Mouse (Mus musculus) forebrain, embryonic 14.5 days (tissue): ENCODE results near the gene Il1f10. TPM values are rescaled to one million over a fixed set of nuclear protein-coding genes. Genes with fewer than 3 reads are reported as not detected.

Source experiments
- ATAC-seq: fragments of 200-750 bp; cut with Nextera tagmentation; 2 replicates; pipeline ENCODE4 v1.8.0; 2017; ENCODE audit warnings: mild to moderate bottlenecking, moderate library complexity
- DNase-seq: peaks from one replicate; pipeline ENCODE4 v3.0.0-alpha.2; 2015; ENCODE audit warnings: low spot score
- H3K27ac ChIP-seq: fragments of 300-500 bp; sonication (generic); 2 replicates; pipeline ENCODE4 v1.5.1; 2014; ENCODE audit warnings: low read depth, mild to moderate bottlenecking, control low read depth, low read length, moderate library complexity
- H3K27me3 ChIP-seq: fragments of 300-500 bp; sonication (generic); replicated peaks from 2 replicates; pipeline ENCODE4 v1.6.1; 2014; ENCODE audit warnings: low read length, control low read depth, mixed read lengths; ENCODE audit not compliant: control insufficient read depth, insufficient read depth
- H3K36me3 ChIP-seq: fragments of 300-500 bp; sonication (generic); 2 replicates; pipeline ENCODE4 v1.6.1; 2014; ENCODE audit warnings: low read length, control low read depth; ENCODE audit not compliant: control insufficient read depth, insufficient read depth
- H3K4me1 ChIP-seq: fragments of 300-500 bp; sonication (generic); 2 replicates; pipeline ENCODE4 v1.6.1; 2014; ENCODE audit warnings: antibody characterized with exemption, low read length, control low read depth; ENCODE audit not compliant: control insufficient read depth, insufficient read depth
- H3K4me2 ChIP-seq: fragments of 300-500 bp; sonication (generic); 2 replicates; pipeline ENCODE4 v1.6.1; 2014; ENCODE audit warnings: mild to moderate bottlenecking, control low read depth, low read length
- H3K4me3 ChIP-seq: fragments of 300-500 bp; sonication (generic); 2 replicates; pipeline ENCODE4 v1.5.1; 2014; ENCODE audit warnings: low read depth, low read length, control low read depth
- H3K9ac ChIP-seq: fragments of 300-500 bp; sonication (generic); 2 replicates; pipeline ENCODE4 v1.6.1; 2014; ENCODE audit warnings: mild to moderate bottlenecking, low read length, control low read depth, moderate library complexity
- H3K9me3 ChIP-seq: fragments of 300-500 bp; sonication (generic); replicated peaks from 2 replicates; pipeline ENCODE4 v1.6.1; 2016; ENCODE audit warnings: low read length, control low read depth, mixed read lengths; ENCODE audit not compliant: control insufficient read depth
- WGBS: fragments of 180-500 bp; shearing (Covaris S2); extraction: QIAGEN DNeasy Blood & Tissue Kit; methylation state at CpG from one replicate; pipeline ENCODE4 v1.1.7; 2014; 5-methylcytosine and 5-hydroxymethylcytosine counted together
- polyA plus RNA-seq: library from polyadenylated mRNA; unstranded; fragments of >200 nt; fragmentation: Nextera tagmentation; extraction: Ambion mirVana; gene quantifications from 2 replicates; pipeline ENCODE4 v1.2.1, GENCODE M21; 2014

Gene Il1f10
- polyA plus RNA-seq: not detected in 2 replicates

DNA sequence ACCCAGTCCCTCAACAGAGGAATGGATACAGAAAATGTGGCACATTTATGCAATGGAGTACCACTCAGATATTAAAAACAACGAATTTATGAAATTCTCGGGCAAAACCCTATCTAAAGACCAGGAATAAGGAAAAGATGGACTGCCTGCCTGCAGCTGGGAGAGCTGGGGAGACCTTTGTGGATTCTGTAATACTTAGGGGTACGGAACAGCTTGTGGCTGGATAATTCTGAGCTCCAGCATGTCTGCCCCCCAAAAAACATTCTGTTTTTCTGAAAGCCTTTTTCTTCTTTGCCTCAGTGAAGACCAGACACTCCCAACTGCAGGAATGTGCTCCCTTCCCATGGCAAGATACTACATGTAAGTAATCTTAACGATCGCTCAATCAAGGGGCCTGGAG lies at the start of gene Il1f10:
Gene Il1f10, plus strand, starts transcription at position 301 of the 400 bp plus-strand sequence.
- ATAC-seq: no peak
- H3K4me3 ChIP-seq: no peak within 1 kb of the TSS
- 84% methylated on average over 5 of the region's 5 CpGs for WGBS

DNA sequence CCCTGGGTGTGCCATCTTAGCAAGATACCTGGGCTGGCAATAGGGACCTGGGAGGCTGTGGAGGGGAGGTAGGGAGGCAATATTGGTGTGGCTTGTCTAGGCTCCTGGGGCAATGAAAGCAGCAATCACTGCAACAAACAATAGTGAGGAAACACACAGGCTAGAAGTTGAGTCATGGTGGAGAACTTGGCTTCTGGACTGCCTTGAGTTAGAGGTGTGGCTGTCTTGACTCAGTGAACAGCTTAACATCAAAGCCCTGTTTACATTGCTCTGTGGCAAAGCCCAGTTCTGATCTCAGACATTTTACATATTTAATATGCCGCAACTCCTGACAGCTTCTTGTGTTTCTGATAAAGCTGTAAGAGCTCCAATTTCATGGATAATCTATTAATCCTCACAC lies 23.5 kb upstream of the Il1f10 start:
- no peaks in the 10 kb centered on the region for H3K4me1 ChIP-seq
- no peak for DNase-seq
- no peak overlapping the region for H3K9ac ChIP-seq
- no peaks in the 10 kb centered on the region for H3K36me3 ChIP-seq
- H3K9me3 ChIP-seq: no peaks in the 10 kb centered on the region
- no peaks in the 10 kb centered on the region for H3K27me3 ChIP-seq
- H3K4me2 ChIP-seq: no peak overlapping the region
- WGBS: 96% methylated on average over 1 of the region's 1 CpGs
- no peak overlapping the region for H3K27ac ChIP-seq
- ATAC-seq: no peak
- no peak overlapping the region for H3K4me3 ChIP-seq

More for the DNA sequence above, at the start of gene Il1f10:
- Histone ChIP-seq H3K4me2 (no peak within 1 kb of the TSS), H3K27me3 (no peaks in the 10 kb centered on the region), H3K4me1 (no peaks in the 10 kb centered on the region), H3K9me3 (no peaks in the 10 kb centered on the region), H3K36me3 (no peaks in the 10 kb centered on the region), H3K27ac (no peak within 1 kb of the TSS), H3K9ac (no peak within 1 kb of the TSS)
- no peak for DNase-seq

DNA sequence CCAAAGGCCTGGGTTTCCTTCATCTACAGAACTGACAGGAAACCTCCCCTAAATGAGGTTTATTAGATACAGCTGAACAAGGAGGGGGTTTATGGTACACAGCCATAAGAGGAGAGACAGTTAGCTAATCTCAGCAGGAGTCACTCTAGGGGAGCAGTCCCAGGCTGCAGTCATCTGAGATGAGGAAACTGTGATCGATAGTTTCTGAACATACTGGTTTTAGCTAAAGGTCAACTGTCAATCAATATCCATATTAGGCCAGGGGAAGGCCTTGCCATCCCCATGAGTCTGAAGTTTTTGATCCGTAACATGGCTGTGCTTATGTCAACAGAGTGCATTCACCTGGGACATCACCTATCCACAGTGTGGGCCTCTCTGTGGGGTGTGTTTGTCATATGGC lies 17.4 kb upstream of the Il1f10 start:
- WGBS: 89% methylated on average over 2 of the region's 2 CpGs
- ATAC-seq (no peak), DNase-seq (no peak)
- no peak overlapping the region for H3K4me3 ChIP-seq
- H3K27me3 ChIP-seq: no peaks in the 10 kb centered on the region
- no peaks in the 10 kb centered on the region for H3K36me3 ChIP-seq
- H3K9me3 ChIP-seq: no peaks in the 10 kb centered on the region
- no peaks in the 10 kb centered on the region for H3K4me1 ChIP-seq
- no peak overlapping the region for H3K4me2 ChIP-seq
- no peak overlapping the region for H3K27ac ChIP-seq
- no peak overlapping the region for H3K9ac ChIP-seq

DNA sequence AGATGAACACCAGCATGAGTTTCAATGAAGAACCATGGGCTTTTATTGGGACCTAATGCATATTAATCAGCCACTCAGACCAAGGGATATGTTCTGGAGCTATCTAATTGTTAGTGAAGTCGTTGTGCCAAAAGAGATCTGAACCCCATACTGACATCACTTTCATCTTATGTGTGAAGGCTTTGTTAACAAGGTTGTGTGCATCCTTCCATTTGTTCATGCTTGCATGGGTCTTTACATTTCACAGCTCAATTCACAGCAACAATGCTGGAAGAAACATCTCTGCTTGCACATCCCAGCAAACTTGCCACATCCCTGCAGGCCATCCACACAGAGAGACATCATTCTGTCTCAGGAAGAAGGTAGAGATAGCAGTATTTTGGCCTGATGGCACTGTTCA lies 15.8 kb upstream of the Il1f10 start:
- ATAC-seq: no peak
- DNase-seq: no peak
- no peak overlapping the region for H3K4me3 ChIP-seq
- no peaks in the 10 kb centered on the region for H3K36me3 ChIP-seq
- H3K27me3 ChIP-seq: no peaks in the 10 kb centered on the region
- no peaks in the 10 kb centered on the region for H3K9me3 ChIP-seq
- no peak overlapping the region for H3K27ac ChIP-seq
- 11% methylated on average over 1 of the region's 1 CpGs for WGBS
- no peak overlapping the region for H3K9ac ChIP-seq
- no peak overlapping the region for H3K4me2 ChIP-seq
- no peaks in the 10 kb centered on the region for H3K4me1 ChIP-seq

DNA sequence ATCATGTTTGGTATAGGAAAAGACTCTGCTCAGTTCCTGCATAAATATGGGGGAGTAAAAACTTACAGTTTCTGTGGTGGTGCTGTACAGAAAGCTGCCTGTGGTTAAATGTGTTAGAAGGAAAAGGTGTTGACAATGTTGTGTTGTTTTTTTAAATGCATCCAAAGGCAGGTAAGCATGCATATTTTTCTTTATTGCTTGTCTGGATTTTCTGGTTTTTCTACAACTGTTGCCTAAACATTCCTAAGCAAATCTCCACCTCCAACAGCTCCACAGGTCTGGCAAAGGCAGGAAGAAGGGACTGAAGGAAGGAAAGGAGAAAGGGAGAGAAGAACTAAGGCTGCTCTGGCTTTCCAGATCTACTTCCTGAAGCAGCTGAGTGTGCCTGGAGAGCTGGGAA lies 14.3 kb upstream of the Il1f10 start, which contains the start of gene Il1f5:
Gene Il1f5, plus strand, starts transcription at position 301 of the 400 bp plus-strand sequence.
- Histone ChIP-seq H3K4me2 (no peak within 1 kb of the TSS), H3K9me3 (no peaks in the 10 kb centered on the region), H3K9ac (no peak within 1 kb of the TSS), H3K36me3 (no peaks in the 10 kb centered on the region), H3K4me1 (no peaks in the 10 kb centered on the region), H3K27ac (no peak within 1 kb of the TSS), H3K4me3 (no peak within 1 kb of the TSS), H3K27me3 (no peaks in the 10 kb centered on the region)
- no peak for ATAC-seq
- no peak for DNase-seq

DNA sequence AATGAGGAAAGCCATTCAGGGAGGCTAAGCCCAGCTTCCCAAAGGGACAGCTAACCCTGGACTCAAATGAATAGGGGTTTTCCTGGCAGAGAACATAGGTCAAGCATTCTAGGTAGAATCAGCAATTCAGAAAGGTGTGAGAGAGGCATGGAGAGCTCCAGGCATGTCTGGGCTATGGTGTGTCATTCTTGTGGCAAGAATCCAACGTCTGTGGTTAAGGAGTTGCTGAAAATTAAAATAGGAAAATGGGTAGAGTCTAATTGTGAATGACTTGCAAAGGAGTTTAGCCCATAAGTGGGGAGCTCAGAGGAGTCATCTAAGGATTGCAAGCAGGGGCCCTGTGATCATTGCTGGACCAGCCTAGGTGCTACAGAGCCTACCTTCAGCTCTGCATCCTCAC lies 3.6 kb downstream of the Il1f10 start:
- DNase-seq: no peak
- 50% methylated on average over 1 of the region's 1 CpGs for WGBS

DNA sequence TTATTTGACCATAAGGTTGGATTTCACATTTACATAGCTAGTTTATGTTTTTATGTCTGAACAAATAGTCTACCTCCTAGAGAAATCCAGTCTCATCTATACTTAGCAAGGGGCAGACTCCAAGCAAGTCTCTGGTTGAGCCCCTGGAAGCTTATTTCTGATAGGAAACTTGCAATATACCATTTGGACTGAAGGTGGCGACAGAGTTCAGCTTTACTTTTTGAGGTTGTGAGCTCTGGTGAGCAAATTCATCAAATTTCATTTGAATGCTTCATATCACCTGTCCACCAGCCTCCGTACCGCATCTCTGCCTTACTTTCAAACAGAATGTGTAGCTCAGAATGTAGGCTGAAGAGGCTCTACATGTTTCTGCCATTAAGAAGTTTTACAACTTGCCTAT lies 5.8 kb downstream of the Il1f10 start:
- Histone ChIP-seq H3K4me2 (no peak overlapping the region), H3K27ac (no peak overlapping the region), H3K9ac (no peak overlapping the region), H3K4me1 (no peaks in the 10 kb centered on the region), H3K36me3 (no peaks in the 10 kb centered on the region), H3K27me3 (no peaks in the 10 kb centered on the region), H3K9me3 (no peaks in the 10 kb centered on the region), H3K4me3 (no peak overlapping the region)
- 9% methylated on average over 3 of the region's 3 CpGs for WGBS
- peak; percentile 82 for DNase-seq
- ATAC-seq: no peak

More for the DNA sequence above, 3.6 kb downstream of the Il1f10 start:
- H3K36me3 ChIP-seq: no peaks in the 10 kb centered on the region
- no peak overlapping the region for H3K9ac ChIP-seq
- no peak overlapping the region for H3K4me2 ChIP-seq
- H3K9me3 ChIP-seq: no peaks in the 10 kb centered on the region
- no peak overlapping the region for H3K27ac ChIP-seq
- H3K4me3 ChIP-seq: no peak overlapping the region
- H3K4me1 ChIP-seq: no peaks in the 10 kb centered on the region
- ATAC-seq: no peak
- no peaks in the 10 kb centered on the region for H3K27me3 ChIP-seq

DNA sequence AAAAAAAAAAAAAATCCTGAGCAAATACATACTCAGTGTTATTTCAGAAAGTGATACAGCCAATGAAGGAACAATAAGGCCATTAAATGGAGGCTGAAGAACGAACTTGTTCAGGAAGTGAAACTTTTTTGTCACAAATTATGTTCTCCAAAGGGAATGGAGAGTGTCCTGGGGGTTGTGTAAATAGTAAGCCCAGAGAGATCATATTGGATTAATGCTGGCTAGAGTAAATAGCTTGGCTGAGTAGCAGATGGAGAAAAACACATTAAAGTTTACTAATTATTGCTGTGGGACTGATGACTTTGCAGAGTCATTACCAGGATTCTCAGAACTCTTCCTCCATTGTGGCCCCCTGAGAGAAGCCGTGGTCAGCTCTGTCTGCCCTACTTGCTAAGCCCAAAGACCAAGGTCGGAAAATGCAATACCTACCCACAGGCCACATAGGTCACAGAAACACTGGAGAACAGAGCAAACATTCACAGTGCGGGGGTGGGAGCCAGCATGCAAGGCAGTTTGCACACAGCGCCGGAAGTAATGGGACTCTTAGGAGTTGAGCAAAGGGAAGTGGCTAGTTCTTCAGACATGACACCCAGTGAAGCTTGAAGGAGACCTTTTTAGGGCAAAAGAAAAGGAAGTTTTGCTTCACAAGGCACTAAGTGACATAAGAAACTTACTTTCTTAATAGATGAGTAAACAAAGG lies 20.5 kb downstream of the Il1f10 start:
- Histone ChIP-seq H3K9ac (no peak overlapping the region), H3K27ac (no peak overlapping the region), H3K4me2 (no peak overlapping the region), H3K4me1 (no peaks in the 10 kb centered on the region), H3K4me3 (no peak overlapping the region), H3K9me3 (no peaks in the 10 kb centered on the region), H3K27me3 (no peaks in the 10 kb centered on the region), H3K36me3 (no peaks in the 10 kb centered on the region)
- DNase-seq (no peak), ATAC-seq (no peak)
- 88% methylated on average over 6 of the region's 6 CpGs for WGBS

DNA sequence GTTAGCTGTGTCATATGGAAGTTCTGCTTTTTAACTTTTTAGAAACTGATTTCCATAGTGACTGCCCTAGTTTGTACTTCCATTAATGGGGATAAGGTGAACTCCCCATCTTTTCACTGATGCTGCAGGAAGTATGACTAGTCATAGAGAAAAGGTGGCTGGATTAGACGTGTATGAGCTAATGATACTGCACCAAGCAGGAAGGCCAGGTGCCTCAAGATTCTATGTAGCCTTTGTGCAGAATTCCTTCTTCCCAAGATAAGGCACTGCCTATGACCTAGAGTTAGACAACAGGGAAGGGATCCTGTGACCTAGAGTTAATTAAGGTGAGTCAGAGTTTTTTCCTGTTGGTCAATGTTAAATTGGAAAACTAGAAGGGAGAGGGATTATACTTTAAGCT lies 25.9 kb downstream of the Il1f10 start:
- Histone ChIP-seq H3K27me3 (no peaks in the 10 kb centered on the region), H3K9me3 (no peaks in the 10 kb centered on the region), H3K27ac (no peak overlapping the region), H3K4me3 (no peak overlapping the region), H3K4me2 (no peak overlapping the region), H3K36me3 (no peaks in the 10 kb centered on the region), H3K9ac (no peak overlapping the region), H3K4me1 (no peaks in the 10 kb centered on the region)
- WGBS: 88% methylated on average over 1 of the region's 1 CpGs
- no peak for ATAC-seq
- DNase-seq: no peak
